Mouse (Mus musculus) heart, adult 2 months (tissue): ENCODE measurements at regions not wholly inside any gene's neighbourhood (a gene's known extent, or its start where the extent isn't known, plus 50 kb on each side); places are given as distances from the start of the nearest gene placed in this dataset.

Experiments used
- DNase-seq, 2 experiments: peaks; one replicate each; pipeline ENCODE4 v3.0.0; 2021
- H3K27ac ChIP-seq: fragments of 200-600 bp; 2 replicates; pipeline ENCODE4 v1.8.1; 2022
- H3K27me3 ChIP-seq: fragments of 200-500 bp; 2 replicates; pipeline ENCODE4 v1.6.1; 2012; ENCODE audit warnings: mild to moderate bottlenecking, low read length, inconsistent platforms, mixed read lengths; ENCODE audit not compliant: control insufficient read depth, insufficient read depth
- H3K36me3 ChIP-seq: fragments of 200-500 bp; 2 replicates; pipeline ENCODE4 v1.6.1; 2012; ENCODE audit warnings: low read length, inconsistent platforms; ENCODE audit not compliant: control insufficient read depth, insufficient read depth
- H3K4me1 ChIP-seq: fragments of 200-500 bp; 2 replicates; pipeline ENCODE4 v1.6.1; 2011; ENCODE audit warnings: low read length; ENCODE audit not compliant: control insufficient read depth, insufficient read depth
- H3K4me3 ChIP-seq: fragments of 200-600 bp; 2 replicates; pipeline ENCODE4 v1.8.1; 2022
- H3K79me2 ChIP-seq: fragments of 200-500 bp; replicated peaks from 2 replicates; pipeline ENCODE4 v1.6.1; 2012; ENCODE audit warnings: mild to moderate bottlenecking, inconsistent platforms, low read length, moderate library complexity, mixed read lengths; ENCODE audit not compliant: control insufficient read depth, insufficient read depth
- H3K9ac ChIP-seq: fragments of 200-500 bp; 2 replicates; pipeline ENCODE4 v1.6.1; 2012; ENCODE audit warnings: low read depth, mild to moderate bottlenecking, control low read depth, inconsistent platforms, low read length, mixed read lengths
- CTCF ChIP-seq: fragments of 200-600 bp; IDR thresholded peaks from 2 replicates; pipeline ENCODE4 v1.8.1; 2022; ENCODE audit warnings: antibody characterized with exemption, mild to moderate bottlenecking, moderate library complexity
- EP300 ChIP-seq: fragments of 200-500 bp; IDR thresholded peaks from 2 replicates; pipeline ENCODE4 v1.6.1; 2011; ENCODE audit warnings: low read depth, low read length, control low read depth; ENCODE audit not compliant: insufficient read depth
- POLR2A ChIP-seq: fragments of 200-500 bp; IDR thresholded peaks from 2 replicates; pipeline ENCODE4 v1.6.1; 2011; ENCODE audit warnings: mild to moderate bottlenecking, low read depth, low read length, control low read depth; ENCODE audit not compliant: insufficient read depth
- WGBS: fragments of 180-500 bp; shearing (Covaris S2); methylation state at CpG from one replicate; pipeline ENCODE4 v1.1.7; 2018; 5-methylcytosine and 5-hydroxymethylcytosine counted together
- intact Hi-C: fragments of 180-260 bp; cut with DNase I; formaldehyde crosslinking; loops from one replicate; pipeline ENCODE4 v1.15.1; 2025

DNA sequence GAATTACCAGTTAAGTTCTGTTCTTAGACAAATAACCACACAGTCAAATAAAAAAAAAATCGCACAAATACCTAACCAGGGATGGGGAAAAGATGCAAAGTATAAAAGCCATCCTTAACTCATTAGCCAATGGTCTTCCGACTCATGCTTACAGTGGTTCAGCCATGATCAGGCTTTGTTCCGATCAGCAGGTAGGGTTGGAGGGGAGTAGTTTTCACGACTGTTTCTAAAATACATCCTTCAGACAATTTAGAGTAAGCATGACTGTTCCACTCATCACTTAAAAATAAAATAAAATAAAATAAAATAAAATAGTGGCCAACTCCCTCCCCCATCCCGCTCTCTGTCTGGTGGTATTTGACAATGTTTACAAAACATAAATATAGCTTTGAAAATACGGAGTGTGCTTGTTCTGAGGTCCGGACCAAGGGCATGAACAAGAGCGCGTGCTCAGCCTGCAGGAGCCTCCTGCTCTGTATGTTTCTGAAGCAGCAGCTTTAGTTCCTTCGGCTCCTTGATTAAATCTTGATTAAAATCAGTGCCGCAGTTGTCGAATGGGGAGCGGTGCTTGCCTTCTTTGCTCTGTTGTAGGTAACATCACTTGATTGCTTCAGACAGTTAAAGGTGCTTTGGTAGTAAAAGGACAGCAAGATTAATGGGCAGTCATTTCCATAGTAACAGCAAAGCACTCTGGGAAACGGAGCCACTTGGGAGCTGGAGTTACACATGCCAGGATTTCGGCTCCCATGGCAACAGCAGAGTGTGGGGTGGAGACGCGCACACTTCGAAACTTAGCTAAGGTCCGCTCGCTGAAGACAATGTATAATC lies 185.6 kb upstream of the Kif2a start:
- intact Hi-C loops = no loop called here
- TF ChIP-seq POLR2A = no peak
- no peak for TF ChIP-seq EP300
- no peak for TF ChIP-seq CTCF

DNA sequence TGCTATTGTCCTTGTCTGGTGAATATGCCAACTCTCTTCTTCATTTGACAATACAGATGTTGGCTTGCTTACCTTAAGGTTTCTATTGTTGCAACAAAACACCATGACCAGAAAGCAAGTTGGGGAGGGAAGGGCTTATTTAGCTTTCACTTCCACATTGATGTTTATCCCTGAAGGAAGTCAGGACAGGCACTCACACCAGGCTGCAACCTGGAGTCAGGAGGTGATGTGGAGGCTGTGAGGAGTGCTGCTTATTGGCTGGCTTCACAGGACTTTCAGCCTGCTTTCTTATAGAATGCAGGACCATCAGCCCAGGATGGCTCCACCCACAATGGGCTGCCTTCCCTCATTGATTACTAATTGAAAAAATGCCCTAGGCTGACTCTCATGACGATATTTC lies 177.9 kb upstream of the Kif2a start:
- no peaks in the 10 kb centered on the region for H3K4me1 ChIP-seq
- no peak overlapping the region for H3K4me3 ChIP-seq
- no peaks in the 10 kb centered on the region for H3K36me3 ChIP-seq
- intact Hi-C loops = no loop called here
- H3K27ac ChIP-seq = no peak overlapping the region
- no peak overlapping the region for H3K9ac ChIP-seq
- 0 out of 2 replicates have a peak, but pooled peaks cover 1% of the 10 kb centered on the region for H3K27me3 ChIP-seq
- TF ChIP-seq CTCF = no peak
- no peak for TF ChIP-seq POLR2A
- TF ChIP-seq EP300 = no peak
- 68% methylated on average over 1 of the region's 1 CpGs for WGBS
- H3K79me2 ChIP-seq = no peaks in the 10 kb centered on the region
- no peak for DNase-seq

More for the DNA sequence above, 185.6 kb upstream of the Kif2a start:
- no peaks in the 10 kb centered on the region for H3K36me3 ChIP-seq
- H3K4me3 ChIP-seq = no peak overlapping the region
- H3K9ac ChIP-seq = no peak overlapping the region
- no peaks in the 10 kb centered on the region for H3K79me2 ChIP-seq
- H3K27me3 ChIP-seq = no peaks in the 10 kb centered on the region
- H3K4me1 ChIP-seq = no peaks in the 10 kb centered on the region
- no peak overlapping the region for H3K27ac ChIP-seq
- DNase-seq = peak; percentile 24 to 28
- WGBS = 63% methylated on average over 20 of the region's 20 CpGs

GRCm38 (mm10) chr13:107193426-107193825 lies 171.5 kb upstream of the Kif2a start:
- Histone ChIP-seq H3K9ac (no peak overlapping the region), H3K27ac (no peak overlapping the region), H3K27me3 (no peaks in the 10 kb centered on the region), H3K4me1 (no peaks in the 10 kb centered on the region), H3K4me3 (no peak overlapping the region), H3K79me2 (no peaks in the 10 kb centered on the region), H3K36me3 (no peaks in the 10 kb centered on the region)
- intact Hi-C loops = no loop called here
- 86% methylated on average over 4 of the region's 4 CpGs for WGBS
- DNase-seq = no peak
- no peak for TF ChIP-seq POLR2A
- TF ChIP-seq EP300 = no peak
- TF ChIP-seq CTCF = no peak

- Histone ChIP-seq H3K36me3 (no peaks in the 10 kb centered on the region), H3K4me3 (no peak overlapping the region)
- WGBS = 87% methylated on average over 11 of the region's 11 CpGs
Observed at GRCm38 (mm10) chr13:107187258-107187878, 165.4 kb upstream of the Kif2a start.

DNA sequence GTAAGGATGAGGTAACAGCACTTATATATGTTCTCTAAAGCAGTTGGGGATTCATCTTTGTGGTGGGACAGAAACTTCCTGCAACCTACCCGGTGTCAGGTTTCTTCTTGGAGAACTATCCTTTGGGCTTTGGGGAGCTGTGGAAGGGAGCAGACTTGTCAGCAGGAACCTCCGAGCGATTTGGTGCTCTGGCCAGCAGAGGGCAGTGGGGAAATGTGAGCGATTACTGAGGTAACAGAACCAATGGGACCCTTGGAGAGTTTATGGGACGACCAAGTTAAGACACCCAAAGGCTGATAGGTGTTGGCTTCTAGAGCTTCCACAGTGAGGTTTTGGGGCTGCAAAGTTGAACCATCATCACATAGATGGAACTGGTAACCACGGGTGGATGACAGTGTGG lies 160.6 kb upstream of the Kif2a start:
- H3K79me2 ChIP-seq = no peaks in the 10 kb centered on the region
- peak in 1 of 2 experiments; percentile 37 for DNase-seq
- no peaks in the 10 kb centered on the region for H3K4me1 ChIP-seq
- intact Hi-C loops = loop anchor here (5.0 kb wide), 1 partner anchor 970 kb away; no protein-coding TSS in a partner anchor
- TF ChIP-seq CTCF (peak; percentile 63), POLR2A (no peak)
- H3K9ac ChIP-seq = no peak overlapping the region
- no peaks in the 10 kb centered on the region for H3K36me3 ChIP-seq
- 17% methylated on average over 6 of the region's 6 CpGs for WGBS
- H3K27me3 ChIP-seq = no peaks in the 10 kb centered on the region
- no peak overlapping the region for H3K27ac ChIP-seq
- H3K4me3 ChIP-seq = no peak overlapping the region

More at GRCm38 (mm10) chr13:107187258-107187878, 165.4 kb upstream of the Kif2a start:
- H3K79me2 ChIP-seq = no peaks in the 10 kb centered on the region
- TF ChIP-seq POLR2A (no peak), CTCF (no peak), EP300 (no peak)
- no peak overlapping the region for H3K9ac ChIP-seq
- DNase-seq = no peak
- intact Hi-C loops = no loop called here
- no peaks in the 10 kb centered on the region for H3K4me1 ChIP-seq
- H3K27me3 ChIP-seq = no peaks in the 10 kb centered on the region
- H3K27ac ChIP-seq = no peak overlapping the region

- TF ChIP-seq EP300 (no peak), POLR2A (no peak), CTCF (no peak)
- Histone ChIP-seq H3K27ac (no peak overlapping the region), H3K9ac (no peak overlapping the region), H3K27me3 (no peaks in the 10 kb centered on the region), H3K4me3 (no peak overlapping the region), H3K36me3 (no peaks in the 10 kb centered on the region), H3K4me1 (no peaks in the 10 kb centered on the region), H3K79me2 (no peaks in the 10 kb centered on the region)
- no peak for DNase-seq
- intact Hi-C loops = no loop called here
- WGBS = 64% methylated on average over 5 of the region's 5 CpGs
Observed at GRCm38 (mm10) chr13:107179551-107179950, 157.6 kb upstream of the Kif2a start.
